Mouse (Mus musculus) left cerebral cortex, postnatal 4 days (tissue): ENCODE measurements around the gene Nkiras2. TPM values are rescaled to one million over a fixed set of nuclear protein-coding genes. Genes with fewer than 3 reads are reported as not detected.
"Not testable (repeated sequence)": the region's sequence is repeated elsewhere in the genome, so short reads cannot be mapped to it uniquely, and the experiment has no call there.

ENCODE experiments used
- DNase-seq: peaks from one replicate; pipeline ENCODE4 v3.0.0-alpha.2; 2022
- intact Hi-C: fragments of 180-260 bp; cut with DNase I; formaldehyde crosslinking; loops from one replicate; pipeline ENCODE4 v1.15.1; 2025
- total RNA-seq, 2 experiments: library from RNA; stranded (reverse); gene quantifications; 2 replicates each; pipeline ENCODE4 v1.2.3; 2021

Nkiras2 gene
- total RNA-seq, 2 experiments from 2014 or later = 37.7 to 39.9 TPM

DNA sequence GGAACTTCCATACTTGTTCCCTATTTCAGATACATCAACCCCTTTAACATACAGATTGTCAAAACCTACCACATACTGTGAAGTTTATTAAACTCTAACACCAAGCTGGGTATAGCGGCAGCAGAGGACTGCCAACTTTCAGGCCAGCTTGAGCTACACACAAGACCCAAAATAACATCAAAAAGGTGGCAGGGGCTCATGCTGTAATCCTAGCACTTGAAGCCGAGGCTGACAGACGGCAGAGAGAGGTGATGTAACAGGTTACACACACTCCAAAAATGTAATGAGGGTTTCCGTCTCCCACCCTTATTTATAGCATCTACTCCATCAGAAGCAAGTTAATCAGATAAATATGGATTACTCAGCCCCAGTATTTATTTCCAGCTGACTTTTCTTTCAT lies 23.5 kb upstream of the Nkiras2 start:
- intact Hi-C loops = no loop called here
- no peak for DNase-seq

DNA sequence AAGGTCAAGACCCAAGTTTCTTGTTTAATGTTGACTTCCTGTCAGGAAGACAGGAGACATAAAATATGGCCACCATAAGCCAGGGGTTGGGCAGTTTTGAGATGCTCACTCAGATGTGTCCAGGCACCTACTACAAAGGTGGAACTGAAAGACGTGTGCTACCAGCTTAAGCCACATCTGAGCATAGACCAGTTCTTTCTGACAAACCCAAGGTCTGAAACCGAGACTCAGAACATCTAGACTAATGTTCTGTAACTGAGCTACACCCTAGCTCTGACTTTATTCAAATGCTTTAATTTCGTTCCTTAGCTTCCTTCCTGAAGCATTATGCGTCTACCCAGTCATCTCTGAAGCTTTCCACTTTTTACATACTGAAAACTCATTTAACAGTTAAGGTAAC lies 21.0 kb upstream of the Nkiras2 start:
- no peak for DNase-seq
- intact Hi-C loops = no loop called here

DNA sequence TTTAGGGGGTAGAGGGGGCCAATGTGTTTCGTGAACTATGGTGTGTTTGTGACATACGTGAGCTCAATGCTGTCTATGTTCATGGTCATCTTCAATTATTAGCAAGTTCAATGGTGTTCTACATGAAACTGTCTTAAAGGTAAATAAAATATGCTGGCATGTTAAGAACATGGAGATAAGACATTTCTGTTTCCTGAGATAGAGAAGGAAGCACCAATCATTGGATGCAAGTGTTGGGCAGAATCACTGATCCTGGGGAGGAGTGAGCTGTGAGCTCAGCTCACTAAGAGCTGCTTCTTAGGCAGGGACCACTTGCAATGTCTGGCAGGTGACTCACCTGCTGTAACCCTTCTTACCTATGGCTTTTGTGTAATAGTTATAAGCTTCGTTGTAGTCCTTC lies 17.7 kb upstream of the Nkiras2 start:
- no peak for DNase-seq
- intact Hi-C loops = no loop called here

DNA sequence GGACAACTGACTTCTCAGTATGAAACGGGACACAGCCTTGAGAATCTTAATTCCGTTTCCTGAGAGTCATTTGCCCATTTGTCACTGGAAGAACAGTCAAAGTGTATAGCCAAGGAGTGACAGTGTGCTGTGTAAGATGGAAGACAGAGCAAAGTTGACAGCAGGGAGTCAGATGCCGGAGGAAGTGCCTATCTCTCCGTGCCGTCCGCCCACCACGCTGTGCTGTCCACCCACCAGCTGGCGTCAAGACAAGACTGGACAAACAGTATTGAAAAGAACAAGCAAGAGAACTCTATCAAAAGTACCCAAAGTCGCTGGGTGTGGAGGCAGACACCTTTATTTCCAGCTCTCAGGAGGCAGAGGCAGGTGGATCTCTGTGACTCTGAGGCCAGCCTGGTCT lies 15.9 kb upstream of the Nkiras2 start:
- intact Hi-C loops = no loop called here
- no peak for DNase-seq

DNA sequence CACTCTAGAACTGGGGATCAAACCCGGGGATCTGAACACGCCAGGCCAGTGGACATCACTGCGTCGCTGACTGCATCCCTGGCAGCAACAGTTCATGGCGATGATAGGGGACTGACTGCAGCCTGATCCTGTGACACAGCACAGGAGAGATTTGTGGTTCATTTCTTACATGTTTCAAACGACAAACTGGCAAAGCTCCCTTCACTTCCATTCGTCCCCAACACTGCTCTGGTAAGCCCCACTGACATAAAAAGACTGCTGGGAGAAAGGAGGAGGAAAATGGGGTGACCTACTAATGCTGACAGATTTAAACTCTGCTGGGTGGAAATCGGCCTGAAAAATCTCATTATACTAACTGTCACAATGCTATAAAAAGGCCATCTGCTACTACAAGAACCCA lies 15.2 kb upstream of the Nkiras2 start:
- intact Hi-C loops = no loop called here
- DNase-seq = no peak

DNA sequence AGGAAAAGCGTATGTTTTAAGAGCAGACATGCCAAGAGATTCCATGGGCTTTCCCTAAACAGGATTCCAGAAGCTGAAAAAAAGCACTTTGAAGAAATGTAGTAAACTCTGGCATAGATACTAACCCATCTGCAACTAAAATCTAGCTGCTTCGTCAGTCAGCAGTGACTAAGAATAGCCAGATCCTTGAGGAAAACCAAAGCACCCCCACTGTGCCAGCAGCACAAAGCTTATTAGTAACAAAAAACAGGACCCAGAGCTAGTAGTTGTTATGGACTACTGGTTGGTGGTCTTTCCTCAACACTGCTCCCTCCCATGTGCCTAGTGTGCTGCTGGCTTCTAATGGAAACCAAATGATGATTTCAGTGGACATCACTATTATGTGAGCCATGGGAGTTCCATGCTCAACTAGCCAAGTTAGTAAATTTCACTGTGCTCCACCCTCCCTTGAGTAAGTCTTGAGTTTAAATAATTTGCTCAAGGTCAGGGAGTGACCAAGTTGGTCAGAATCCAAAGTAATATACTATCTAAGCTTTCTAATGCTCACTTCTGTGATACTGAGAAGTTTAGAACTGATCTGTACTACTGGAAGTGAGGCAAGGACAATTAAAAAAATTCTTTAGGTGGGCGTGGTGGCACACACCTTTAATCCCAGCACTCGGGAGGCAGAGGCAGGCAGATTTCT lies 14.6 kb upstream of the Nkiras2 start:
- intact Hi-C loops = loop anchor here (5.0 kb wide), 1 partner anchor 32 kb away; the partner anchor contains the start of gene Cnp
- DNase-seq = no peak

DNA sequence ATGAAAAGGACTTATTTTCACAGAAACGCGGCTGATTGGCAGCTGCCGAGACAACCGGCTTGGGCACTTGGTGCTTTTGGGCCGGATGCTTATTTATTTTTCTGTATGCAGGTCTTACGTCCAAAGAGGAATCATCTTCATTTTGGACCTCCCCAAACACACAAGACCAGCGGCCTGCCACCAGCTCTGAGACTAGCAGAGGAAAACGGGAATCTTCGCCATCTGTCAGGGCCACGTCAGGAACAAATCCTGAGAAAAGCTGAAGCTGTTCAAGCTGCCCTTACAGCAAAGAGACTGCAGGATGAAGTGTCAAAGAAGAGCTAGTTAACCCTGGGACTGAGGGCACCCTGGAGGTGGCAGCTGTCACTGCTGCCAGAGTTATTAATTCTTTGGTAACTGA lies 13.6 kb upstream of the Nkiras2 start:
- intact Hi-C loops = loop anchor here (5.0 kb wide), 1 partner anchor 33 kb away; the partner anchor contains the start of gene Cnp
- DNase-seq = no peak

DNA sequence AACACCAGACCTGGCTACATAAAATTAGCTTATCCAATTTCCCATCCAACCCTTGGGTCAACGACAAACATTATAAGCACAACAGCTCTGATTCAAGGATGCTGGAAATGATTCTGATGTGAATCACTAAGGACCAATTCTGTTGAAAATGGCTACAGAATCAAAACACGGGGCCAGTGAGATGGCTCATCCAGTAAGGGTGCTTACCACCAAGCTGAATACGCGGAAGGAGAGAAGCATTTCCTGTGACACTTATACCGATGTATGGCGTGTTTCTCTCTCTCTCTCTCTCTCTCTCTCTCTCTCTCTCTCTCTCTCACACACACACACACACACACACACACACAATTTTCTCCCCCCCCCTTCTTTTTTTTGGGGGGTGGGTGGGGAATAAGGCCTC lies 11.9 kb upstream of the Nkiras2 start:
- intact Hi-C loops = loop anchor here (5.0 kb wide), 1 partner anchor 35 kb away; the partner anchor contains the start of gene Cnp

DNA sequence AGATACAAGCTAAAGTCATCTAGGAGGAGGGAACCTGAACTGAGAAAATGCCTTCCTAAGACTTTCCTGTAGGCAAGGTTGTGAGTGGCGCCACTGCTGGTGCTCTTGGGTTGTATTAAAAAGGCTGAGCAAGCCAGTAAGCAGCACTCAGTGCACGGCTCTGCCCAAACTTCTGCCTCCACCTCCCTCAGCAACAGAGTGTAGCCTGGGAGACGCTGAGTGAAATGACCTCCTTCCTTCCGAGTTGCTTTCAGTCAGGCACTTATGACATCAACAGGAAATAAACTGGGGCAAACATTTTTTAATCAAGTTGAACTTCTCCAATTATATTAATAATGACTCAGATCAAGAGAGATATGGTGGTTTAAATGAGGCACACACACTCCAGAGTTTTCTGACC lies 10.2 kb upstream of the Nkiras2 start:
- intact Hi-C loops = loop anchor here (5.0 kb wide), 1 partner anchor 36 kb away; the partner anchor contains the start of gene Cnp
- DNase-seq = no peak

More for the DNA sequence above, 11.9 kb upstream of the Nkiras2 start:
- no peak for DNase-seq

DNA sequence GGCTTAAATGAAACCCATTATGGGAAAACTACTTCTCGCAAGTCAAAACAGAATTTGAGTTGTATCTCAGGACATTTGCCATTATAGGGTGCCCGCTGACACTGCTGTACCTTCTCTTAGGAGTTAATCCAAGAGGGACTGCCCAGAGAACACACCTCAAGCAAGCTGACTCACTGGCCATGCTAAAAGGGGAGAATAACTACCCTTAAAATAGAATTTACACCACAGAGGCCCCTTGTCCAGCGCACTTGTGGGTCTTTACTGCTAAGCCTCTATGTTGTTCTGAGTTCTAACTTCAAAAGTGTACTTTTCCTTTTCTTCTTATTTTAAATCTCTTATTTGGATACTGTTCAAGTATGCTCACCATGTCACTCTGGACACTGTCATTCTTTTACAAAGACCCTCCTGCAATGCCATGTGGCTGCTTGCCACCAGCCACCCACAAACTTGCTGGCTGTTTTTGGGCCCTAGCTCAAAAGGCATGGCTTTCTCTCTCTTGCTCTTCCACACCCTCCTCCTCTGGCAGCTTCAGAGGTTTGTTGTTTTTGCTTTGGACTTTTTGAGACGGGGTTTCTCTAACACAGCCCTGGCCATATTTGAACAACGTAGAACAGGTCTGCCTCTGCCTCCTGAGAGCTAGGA lies 9.6 kb upstream of the Nkiras2 start:
- DNase-seq = peak; percentile 37
- intact Hi-C loops = loop anchor here (5.0 kb wide), 1 partner anchor 37 kb away; the partner anchor contains the start of gene Cnp

DNA sequence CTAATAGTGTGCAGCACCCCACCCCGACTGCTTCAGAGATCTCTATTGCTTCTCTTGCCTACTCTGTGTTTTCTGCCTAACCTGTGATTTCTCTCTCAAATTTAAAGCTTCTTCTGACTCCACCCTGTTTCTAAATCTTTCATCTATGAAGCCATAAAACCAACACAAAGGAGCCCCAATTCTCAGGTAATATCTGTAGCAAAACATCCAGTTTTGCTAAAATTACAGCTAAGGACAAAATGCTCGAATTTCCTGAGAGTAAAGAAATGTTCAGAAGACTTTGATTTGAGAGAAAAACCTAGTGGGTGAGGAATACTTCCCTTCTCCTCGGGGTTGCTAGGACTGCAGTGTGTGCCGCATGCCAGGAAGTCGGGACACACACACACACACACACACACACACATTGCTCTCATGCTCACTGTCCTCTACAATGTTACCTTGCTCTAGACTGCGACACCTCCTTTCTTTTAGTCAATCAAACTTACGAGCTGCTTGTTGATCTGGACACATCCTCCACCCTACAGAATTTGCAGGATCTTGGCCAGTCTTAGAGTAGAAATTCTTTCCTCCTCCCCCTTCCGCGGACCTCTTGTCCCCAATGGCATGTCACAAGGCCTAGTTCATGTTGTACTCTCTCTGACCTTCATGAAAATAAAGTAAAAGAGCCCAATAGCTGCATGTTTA lies 8.9 kb upstream of the Nkiras2 start:
- intact Hi-C loops = loop anchor here (5.0 kb wide), 1 partner anchor 38 kb away; the partner anchor contains the start of gene Cnp
- DNase-seq = no peak

DNA sequence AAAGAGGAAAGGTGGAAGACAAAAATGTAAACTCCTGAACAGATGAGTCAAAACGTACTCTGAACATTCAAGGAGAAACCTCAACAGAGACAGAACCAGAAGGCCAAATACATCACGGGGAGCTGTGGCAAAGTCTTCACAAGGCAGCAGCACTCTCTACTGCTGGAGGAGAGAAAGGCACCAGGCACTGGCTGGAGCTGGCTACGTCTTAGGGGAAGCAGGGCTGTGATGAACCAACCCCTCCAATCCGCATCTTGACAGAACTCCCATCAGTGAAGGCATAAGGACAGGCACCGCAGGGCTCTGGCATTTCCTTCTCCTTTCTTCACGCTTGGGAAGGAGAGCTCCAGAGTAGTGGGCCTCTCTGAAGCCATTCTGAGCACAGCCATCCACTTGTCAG lies 7.4 kb upstream of the Nkiras2 start:
- intact Hi-C loops = no loop called here
- DNase-seq = peak; percentile 28

DNA sequence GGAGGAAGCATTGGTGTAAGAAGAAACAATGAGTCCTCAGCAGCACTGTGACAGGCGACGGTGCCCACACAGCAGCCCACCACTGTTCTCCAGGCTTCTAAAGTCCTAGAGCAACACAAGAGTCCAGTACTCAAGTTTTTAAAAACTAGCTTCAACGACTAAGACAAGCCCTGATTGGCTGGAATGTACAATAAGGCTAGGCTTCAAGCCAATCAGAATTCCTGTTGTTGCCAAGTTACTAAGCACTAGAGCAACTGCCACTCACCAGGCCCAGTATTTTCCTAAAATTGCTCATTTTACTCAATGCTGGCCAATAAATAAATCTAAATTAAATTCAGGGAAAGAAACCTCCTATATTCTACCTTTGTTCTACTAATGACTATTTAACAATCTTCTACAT lies 5.8 kb upstream of the Nkiras2 start:
- no peak for DNase-seq
- intact Hi-C loops = no loop called here

DNA sequence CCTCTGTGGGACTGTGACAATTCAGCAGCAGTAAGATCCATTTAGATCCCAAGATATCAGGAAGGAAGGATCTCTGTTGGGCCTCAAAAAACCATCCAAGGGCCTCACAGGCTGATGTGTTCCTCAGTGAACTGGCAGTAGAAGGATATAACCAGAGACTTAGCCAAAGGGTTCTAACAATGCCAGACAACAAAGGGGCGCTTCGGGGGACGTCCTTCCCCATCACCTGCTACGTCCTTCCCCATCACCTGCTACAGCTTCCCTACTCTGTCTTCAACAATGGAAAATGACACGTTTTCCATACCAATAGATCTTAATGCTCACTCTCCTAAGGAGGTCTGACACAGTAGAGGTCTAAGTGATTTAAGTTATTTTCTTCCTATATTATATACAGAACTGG lies 2.7 kb upstream of the Nkiras2 start:
- intact Hi-C loops = no loop called here
- DNase-seq = no peak

DNA sequence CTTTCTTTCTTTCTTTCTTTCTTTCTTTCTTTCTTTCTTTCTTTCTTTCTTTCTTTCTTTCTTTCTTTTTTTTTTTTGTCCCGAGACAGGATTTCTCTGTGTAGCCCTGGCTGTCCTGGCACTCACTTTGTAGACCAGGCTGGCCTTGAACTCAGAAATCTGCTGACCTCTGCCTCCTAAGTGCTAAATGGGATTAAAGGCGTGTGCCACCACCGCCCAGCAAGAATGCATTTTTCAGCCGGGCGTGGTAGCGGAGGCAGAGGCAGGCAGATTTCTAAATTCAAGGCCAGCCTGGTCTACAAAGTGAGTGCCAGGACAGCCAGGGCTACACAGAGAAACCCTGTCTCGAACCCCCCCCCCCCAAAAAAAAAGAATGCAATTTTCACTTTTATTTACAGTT lies 2.2 kb upstream of the Nkiras2 start:
- intact Hi-C loops, DNase-seq: not testable (repeated sequence)

DNA sequence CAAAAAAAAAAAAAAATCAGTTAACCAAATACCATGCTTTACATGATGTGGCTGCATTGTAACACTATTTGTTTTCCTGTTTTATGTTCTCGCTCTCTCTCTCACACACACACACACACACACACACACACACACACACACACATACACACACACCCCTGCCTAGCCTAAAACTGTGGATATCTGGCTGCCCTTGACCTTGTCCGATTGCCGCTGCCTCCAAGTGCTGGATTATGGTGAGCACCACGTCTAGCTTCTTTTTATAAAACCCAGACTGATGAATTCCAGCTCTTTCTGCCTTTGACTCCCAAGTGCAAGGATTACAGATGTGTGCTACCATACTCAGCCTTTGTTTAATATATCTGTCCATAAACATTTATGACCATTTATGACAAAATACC lies 1.6 kb upstream of the Nkiras2 start:
- intact Hi-C loops = no loop called here
- no peak for DNase-seq

DNA sequence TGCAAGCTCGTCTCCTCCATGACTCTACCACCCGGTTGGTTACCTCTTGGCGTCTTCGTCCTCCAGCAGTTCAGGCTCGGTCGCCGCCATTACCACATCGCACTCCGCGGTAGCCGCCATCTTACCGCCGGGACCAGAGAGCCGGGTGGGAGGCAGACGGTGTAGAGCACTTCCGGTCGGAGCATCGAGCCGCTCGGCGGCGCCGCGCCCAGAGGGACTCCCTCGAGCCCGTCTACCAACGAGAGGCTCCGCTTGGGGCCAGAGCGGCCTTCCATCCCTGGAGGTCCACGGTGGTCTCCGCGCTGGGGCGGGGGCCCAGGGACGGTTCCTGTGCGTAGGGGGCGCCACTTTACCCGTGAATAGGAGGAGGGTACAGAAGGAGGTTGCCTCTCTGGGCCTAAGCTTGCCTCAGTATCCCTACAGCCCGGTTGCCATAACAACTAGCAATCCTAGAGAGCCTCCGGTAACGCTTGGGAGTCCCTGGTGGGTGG lies 486 bp downstream of the Nkiras2 start:
- intact Hi-C loops = no loop called here
- peak; percentile 99 for DNase-seq

DNA sequence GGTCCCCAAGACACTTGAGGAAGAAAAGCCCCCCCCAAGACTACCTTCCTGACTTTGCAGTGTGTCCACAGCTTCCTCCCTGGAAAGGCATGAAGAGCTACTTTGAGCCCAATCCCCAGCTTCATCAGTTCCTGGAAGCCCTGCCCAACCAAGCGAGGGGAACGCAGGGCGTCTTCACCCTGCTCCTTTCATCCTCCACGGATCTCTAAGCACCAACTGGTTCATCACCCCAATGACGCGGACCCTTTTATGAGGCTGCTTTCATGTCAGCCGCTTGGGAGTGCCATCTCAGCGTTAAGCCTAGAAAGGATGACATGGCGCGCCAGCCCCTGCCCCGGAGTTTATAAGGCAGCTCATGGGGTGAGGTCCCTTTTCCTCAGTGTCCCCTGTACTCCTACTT lies 938 bp downstream of the Nkiras2 start, which contains the start of gene Dnajc7:
Gene Dnajc7, minus strand, starts transcription at position 187 of the 400 bp plus-strand sequence.
- DNase-seq = no peak
- intact Hi-C loops = no loop called here

DNA sequence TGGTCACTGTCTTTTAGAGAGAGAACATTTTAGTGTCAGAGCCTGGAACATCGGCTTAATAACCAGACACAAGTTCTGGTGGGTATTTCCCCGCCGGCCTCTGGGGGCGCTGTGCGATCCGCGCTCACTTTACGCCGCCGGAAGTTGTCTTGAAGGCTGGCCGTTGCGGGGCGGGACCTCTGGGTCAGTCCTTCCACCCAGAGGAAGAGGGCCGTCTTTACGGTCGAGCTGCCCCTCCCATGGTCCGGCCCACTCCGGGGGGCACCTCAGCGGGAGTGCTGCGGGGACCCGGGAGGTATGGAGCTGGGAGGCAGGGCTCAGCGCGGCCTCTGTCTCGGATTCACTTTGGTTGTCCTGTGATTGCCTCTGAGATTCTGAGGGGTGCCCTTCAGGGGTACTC lies 3.7 kb downstream of the Nkiras2 start:
- DNase-seq = peak; percentile 95
- intact Hi-C loops = no loop called here

DNA sequence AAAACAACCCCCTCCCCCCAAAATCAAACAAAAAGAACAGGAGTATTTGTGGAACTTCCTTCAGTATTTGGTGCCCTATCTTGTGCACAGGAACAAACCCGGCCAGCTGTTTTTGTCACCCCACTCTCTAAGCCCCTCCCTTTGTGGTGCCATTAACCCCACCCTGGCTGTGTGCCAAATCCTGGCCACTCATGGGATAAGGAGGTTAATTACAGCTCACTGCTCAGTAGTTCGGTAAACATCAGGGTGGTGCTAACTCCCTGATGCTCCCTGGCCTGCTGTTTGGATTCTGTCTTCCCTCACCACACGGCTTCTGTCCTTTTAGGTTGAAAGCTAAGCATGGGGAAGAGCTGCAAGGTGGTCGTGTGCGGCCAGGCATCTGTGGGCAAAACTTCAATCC lies 4.8 kb downstream of the Nkiras2 start:
- intact Hi-C loops = no loop called here
- peak; percentile 53 for DNase-seq
